Mouse (Mus musculus): ENCODE results near the gene Golph3. TPM values are rescaled to one million over a fixed set of nuclear protein-coding genes. Genes with fewer than 3 reads are reported as not detected.
"Not testable (repeated sequence)": the region's sequence is repeated elsewhere in the genome, so short reads cannot be mapped to it uniquely, and the experiment has no call there.

Gene Golph3
- total and polyA plus RNA-seq, 3 experiments = 81.1 to 149 (median 99.2) TPM

DNA sequence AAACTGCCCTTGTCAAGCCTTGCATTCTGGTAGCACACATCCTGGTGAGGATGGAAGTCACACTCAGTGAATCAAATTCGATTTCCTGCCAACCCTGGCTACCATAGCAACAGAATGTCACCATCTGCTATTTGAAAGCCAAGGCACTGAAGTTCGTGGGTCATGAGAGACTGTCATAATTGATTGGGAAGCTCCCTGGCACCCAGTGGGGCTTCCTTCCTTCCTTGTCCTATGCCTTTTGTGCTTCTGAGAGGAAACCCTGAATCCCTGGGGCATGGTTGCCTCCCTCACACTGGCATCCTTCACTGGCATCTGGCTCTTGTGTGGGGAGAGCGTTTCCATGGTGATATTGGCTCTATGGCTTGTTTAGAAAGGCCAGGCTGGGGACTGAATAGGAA lies 44.8 kb downstream of the Golph3 start:
- TF ChIP-seq RCOR1 (IDR thresholded peaks at IDR 0.05; ENCODE audit: low read depth, low read length) (no peak), POLR2AphosphoS2 (IDR thresholded peaks at IDR 0.05; ENCODE audit: low read length) (no peak), MYC (IDR thresholded peaks at IDR 0.05; ENCODE audit: low read depth, low read length) (no peak), MAX (IDR thresholded peaks at IDR 0.05; ENCODE audit: low read length) (no peak), SIN3A (IDR thresholded peaks at IDR 0.05; ENCODE audit: low read length) (0 out of 2 replicates have a peak, but pooled peaks have one; percentile 15), NRF1 (IDR thresholded peaks at IDR 0.05; ENCODE audit: insufficient read depth, low read depth, low read length, poor library complexity, severe bottlenecking) (no peak)
- no peak overlapping the region for H3K4me3 ChIP-seq (ENCODE audit: control insufficient read depth in 1 of 2, insufficient read depth in 1 of 2, low read depth in 2 of 2, low read length in 2 of 2)
- peak; percentile 36 for DNase-seq (ENCODE audit: low read depth, low spot score)
- H3K79me2 ChIP-seq (ENCODE audit: control insufficient read depth, insufficient read depth, low read length, poor library complexity) = no peaks in the 10 kb centered on the region; the same call in 1 of the 2 replicates
- H3K27ac ChIP-seq (ENCODE audit: control insufficient read depth, low read depth, low read length) = peak overlapping the region; percentile 98
- H3K9me3 ChIP-seq (replicated peaks; ENCODE audit: insufficient read depth, low read length) = no peaks in the 10 kb centered on the region
- peaks cover 0 to 39% of the 10 kb centered on the region in 2 experiments; a peak in 2 of 4 replicates for H3K36me3 ChIP-seq (ENCODE audit: control insufficient read depth in 1 of 2, insufficient read depth in 2 of 2, low read length in 2 of 2)
- peaks cover 22 to 48% of the 10 kb centered on the region in 2 experiments for H3K4me1 ChIP-seq (ENCODE audit: control insufficient read depth in 1 of 2, insufficient read depth in 2 of 2, low read length in 2 of 2)
- H3K27me3 ChIP-seq (ENCODE audit: control insufficient read depth in 1 of 2, insufficient read depth in 2 of 2, low read length in 2 of 2) = no peaks in the 10 kb centered on the region
- H3K9ac ChIP-seq (ENCODE audit: control insufficient read depth, low read depth, low read length, poor library complexity, severe bottlenecking) = no peak overlapping the region

DNA sequence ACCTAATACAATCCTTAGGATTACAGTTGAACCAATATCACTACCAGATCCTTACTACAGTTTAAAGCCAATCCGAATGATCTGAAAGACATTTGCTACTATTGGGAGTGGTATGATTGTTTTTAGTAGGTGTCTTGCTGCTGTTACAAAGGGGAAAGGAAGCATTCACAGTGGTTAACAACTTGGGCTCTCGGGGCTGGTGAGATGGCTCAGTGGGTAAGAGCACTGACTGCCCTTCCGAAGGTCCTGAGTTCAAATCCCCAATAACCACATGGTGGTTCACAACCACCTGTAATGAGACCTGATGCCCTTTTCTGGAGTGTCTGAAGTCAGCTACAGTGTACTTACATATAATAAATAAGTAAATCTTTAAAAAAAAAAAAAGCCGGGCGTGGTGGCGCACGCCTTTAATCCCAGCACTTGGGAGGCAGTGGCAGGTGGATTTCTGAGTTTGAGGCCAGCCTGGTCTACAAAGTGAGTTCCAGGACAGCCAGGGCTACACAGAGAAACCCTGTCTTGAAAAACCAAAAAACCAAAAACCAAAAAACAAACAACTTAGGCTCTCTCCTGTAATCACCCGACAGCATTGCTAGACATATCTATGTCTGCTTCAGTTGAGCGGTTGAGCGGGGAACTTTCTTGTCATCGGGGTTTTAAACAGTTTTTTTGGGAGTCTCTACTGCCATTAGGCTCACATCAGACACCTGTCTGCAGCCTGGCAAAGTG lies 45.5 kb downstream of the Golph3 start:
- Histone ChIP-seq H3K36me3 (ENCODE audit: control insufficient read depth in 1 of 2, insufficient read depth in 2 of 2, low read length in 2 of 2) (peaks cover 0 to 39% of the 10 kb centered on the region in 2 experiments; a peak in 2 of 4 replicates), H3K4me1 (ENCODE audit: control insufficient read depth in 1 of 2, insufficient read depth in 2 of 2, low read length in 2 of 2) (peaks cover 22 to 48% of the 10 kb centered on the region in 2 experiments), H3K4me3 (ENCODE audit: control insufficient read depth in 1 of 2, insufficient read depth in 1 of 2, low read depth in 2 of 2, low read length in 2 of 2) (peak overlapping the region; percentile 43), H3K9ac (ENCODE audit: control insufficient read depth, low read depth, low read length, poor library complexity, severe bottlenecking) (peak overlapping the region; percentile 71), H3K27ac (ENCODE audit: control insufficient read depth, low read depth, low read length) (peak overlapping the region; percentile 98)
- not testable (repeated sequence) for H3K9me3 ChIP-seq (replicated peaks; ENCODE audit: insufficient read depth, low read length); H3K79me2 ChIP-seq (ENCODE audit: control insufficient read depth, insufficient read depth, low read length, poor library complexity); H3K27me3 ChIP-seq (ENCODE audit: control insufficient read depth in 1 of 2, insufficient read depth in 2 of 2, low read length in 2 of 2)
- DNase-seq (ENCODE audit: low read depth, low spot score) = peak; percentile 36
- TF ChIP-seq EP300 (IDR thresholded peaks at IDR 0.05; ENCODE audit: low read depth in 1 of 2, low read length in 2 of 2) = peak in 1 of 2 experiments; percentile 64; a peak in 2 of 4 replicates
- peak; percentile 45 for TF ChIP-seq ZNF384 (IDR thresholded peaks at IDR 0.05; ENCODE audit: low read depth, low read length)
- TF ChIP-seq TBP (IDR thresholded peaks at IDR 0.05; ENCODE audit: low read depth, low read length) = peak; percentile 85
- peak; percentile 4; the same call in 1 of the 2 replicates for TF ChIP-seq SIN3A (IDR thresholded peaks at IDR 0.05; ENCODE audit: low read length)
- TF ChIP-seq MYB (IDR thresholded peaks at IDR 0.05; ENCODE audit: low read depth, low read length) = peak; percentile 73; the same call in 1 of the 2 replicates

DNA sequence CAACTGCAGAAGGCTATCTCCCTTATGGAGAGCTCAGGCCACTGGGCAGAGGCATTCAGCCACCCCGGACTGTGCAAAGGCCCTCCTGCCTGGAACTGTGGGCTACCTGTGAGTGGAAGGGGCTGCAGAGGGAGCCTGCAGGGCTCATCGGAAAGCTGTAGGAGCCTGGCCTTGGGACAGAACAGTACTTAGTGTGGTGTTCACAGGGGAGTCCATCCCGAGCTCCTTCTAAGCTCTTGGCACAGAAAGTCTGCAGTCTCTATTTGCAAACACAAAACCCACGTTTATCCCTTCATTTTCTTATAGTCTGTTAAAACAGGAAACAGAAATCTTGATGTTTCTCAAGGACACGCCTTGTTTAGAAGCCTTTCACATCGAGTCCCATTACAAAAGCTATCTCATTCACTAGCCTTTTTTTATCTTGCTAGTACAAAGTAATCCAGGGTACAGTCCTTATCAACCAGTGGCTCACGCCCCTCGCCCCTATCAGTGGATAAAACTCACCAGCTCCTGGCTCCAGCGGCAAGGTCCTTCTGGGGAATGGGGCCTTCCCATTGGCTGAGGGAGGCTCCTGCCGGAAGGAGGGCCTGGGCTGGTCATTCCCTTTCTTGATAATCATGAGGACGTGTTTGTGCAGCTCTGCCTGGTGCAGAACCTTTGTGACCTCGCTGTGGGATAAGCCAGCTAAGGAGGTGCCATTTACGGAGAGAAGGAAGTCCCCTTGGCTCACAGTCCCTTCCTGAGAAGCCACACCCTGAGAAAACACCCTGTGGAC lies 46.2 kb downstream of the Golph3 start:
- no peaks in the 10 kb centered on the region for H3K27me3 ChIP-seq (ENCODE audit: control insufficient read depth in 1 of 2, insufficient read depth in 2 of 2, low read length in 2 of 2)
- peak overlapping the region; percentile 98 for H3K27ac ChIP-seq (ENCODE audit: control insufficient read depth, low read depth, low read length)
- no peaks in the 10 kb centered on the region for H3K9me3 ChIP-seq (replicated peaks; ENCODE audit: insufficient read depth, low read length)
- H3K4me3 ChIP-seq (ENCODE audit: control insufficient read depth in 1 of 2, insufficient read depth in 1 of 2, low read depth in 2 of 2, low read length in 2 of 2) = peak overlapping the region; percentile 43
- peak; percentile 98 for DNase-seq (ENCODE audit: low read depth, low spot score)
- peaks cover 0 to 39% of the 10 kb centered on the region in 2 experiments; a peak in 2 of 4 replicates for H3K36me3 ChIP-seq (ENCODE audit: control insufficient read depth in 1 of 2, insufficient read depth in 2 of 2, low read length in 2 of 2)
- H3K4me1 ChIP-seq (ENCODE audit: control insufficient read depth in 1 of 2, insufficient read depth in 2 of 2, low read length in 2 of 2) = peaks cover 22 to 48% of the 10 kb centered on the region in 2 experiments
- H3K79me2 ChIP-seq (ENCODE audit: control insufficient read depth, insufficient read depth, low read length, poor library complexity) = no peaks in the 10 kb centered on the region; the same call in 1 of the 2 replicates
- H3K9ac ChIP-seq (ENCODE audit: control insufficient read depth, low read depth, low read length, poor library complexity, severe bottlenecking) = peak overlapping the region; percentile 71
- TF ChIP-seq ZMIZ1 (IDR thresholded peaks at IDR 0.05; ENCODE audit: low read depth, low read length) = no peak; the same call in 1 of the 2 replicates
- peak; percentile 69; the same call in 1 of the 2 replicates for TF ChIP-seq CHD2 (IDR thresholded peaks at IDR 0.05; ENCODE audit: low read length)
- peak; percentile 90 for TF ChIP-seq MYB (IDR thresholded peaks at IDR 0.05; ENCODE audit: low read depth, low read length)
- no peak for TF ChIP-seq USF2 (IDR thresholded peaks at IDR 0.05; ENCODE audit: borderline replicate concordance in 1 of 2, insufficient read depth in 1 of 2, low read depth in 1 of 2, low read length in 2 of 2)
- TF ChIP-seq KAT2A (conservative IDR thresholded peaks at IDR 0.05; ENCODE audit: low read depth, low read length) = no peak; the same call in 1 of the 2 replicates
- TF ChIP-seq BHLHE40 (IDR thresholded peaks at IDR 0.05; ENCODE audit: borderline replicate concordance, low read depth, low read length) = peak; percentile 93
- TF ChIP-seq TBP (IDR thresholded peaks at IDR 0.05; ENCODE audit: low read depth, low read length) = peak; percentile 57; the same call in 1 of the 2 replicates
- no peak for TF ChIP-seq CHD1 (IDR thresholded peaks at IDR 0.05; ENCODE audit: low read depth, low read length)
- TF ChIP-seq GABPA (IDR thresholded peaks at IDR 0.05; ENCODE audit: low read depth, low read length) = no peak
- peak; percentile 21; the same call in 1 of the 2 replicates for TF ChIP-seq SMC3 (IDR thresholded peaks at IDR 0.05; ENCODE audit: low read depth, low read length)
- peak; percentile 62; the same call in 1 of the 2 replicates for TF ChIP-seq HCFC1 (IDR thresholded peaks at IDR 0.05; ENCODE audit: low read depth, low read length)
- TF ChIP-seq USF1 (IDR thresholded peaks at IDR 0.05; ENCODE audit: low read depth, low read length) = peak; percentile 55
- TF ChIP-seq ZKSCAN1 (IDR thresholded peaks at IDR 0.05; ENCODE audit: low read depth, low read length) = 0 out of 2 replicates have a peak, but pooled peaks have one; percentile 47

All from MEL (cell line).